Mouse (Mus musculus) large intestine, adult 2 months (tissue): ENCODE measurements around the gene Nop16. TPM values are rescaled to one million over a fixed set of nuclear protein-coding genes. Genes with fewer than 3 reads are reported as not detected.
"Not testable (repeated sequence)": the region's sequence is repeated elsewhere in the genome, so short reads cannot be mapped to it uniquely, and the experiment has no call there.

Experiments
- DNase-seq: peaks from one replicate; pipeline ENCODE4 v3.0.0-alpha.2; 2012; ENCODE audit warnings: low read depth, low spot score
- WGBS: fragments of 180-500 bp; shearing (Covaris S2); methylation state at CpG from one replicate; pipeline ENCODE4 v1.1.7; 2018; 5-methylcytosine and 5-hydroxymethylcytosine counted together
- polyA plus RNA-seq: library from polyadenylated mRNA; depleted of rRNA; stranded (reverse); fragments of >200 nt; gene quantifications from 2 replicates; pipeline ENCODE4 v1.2.3, GENCODE M21; 2012; rRNA removed

Gene Nop16
- polyA plus RNA-seq = 10.2 and 12.2 TPM in 2 replicates

DNA sequence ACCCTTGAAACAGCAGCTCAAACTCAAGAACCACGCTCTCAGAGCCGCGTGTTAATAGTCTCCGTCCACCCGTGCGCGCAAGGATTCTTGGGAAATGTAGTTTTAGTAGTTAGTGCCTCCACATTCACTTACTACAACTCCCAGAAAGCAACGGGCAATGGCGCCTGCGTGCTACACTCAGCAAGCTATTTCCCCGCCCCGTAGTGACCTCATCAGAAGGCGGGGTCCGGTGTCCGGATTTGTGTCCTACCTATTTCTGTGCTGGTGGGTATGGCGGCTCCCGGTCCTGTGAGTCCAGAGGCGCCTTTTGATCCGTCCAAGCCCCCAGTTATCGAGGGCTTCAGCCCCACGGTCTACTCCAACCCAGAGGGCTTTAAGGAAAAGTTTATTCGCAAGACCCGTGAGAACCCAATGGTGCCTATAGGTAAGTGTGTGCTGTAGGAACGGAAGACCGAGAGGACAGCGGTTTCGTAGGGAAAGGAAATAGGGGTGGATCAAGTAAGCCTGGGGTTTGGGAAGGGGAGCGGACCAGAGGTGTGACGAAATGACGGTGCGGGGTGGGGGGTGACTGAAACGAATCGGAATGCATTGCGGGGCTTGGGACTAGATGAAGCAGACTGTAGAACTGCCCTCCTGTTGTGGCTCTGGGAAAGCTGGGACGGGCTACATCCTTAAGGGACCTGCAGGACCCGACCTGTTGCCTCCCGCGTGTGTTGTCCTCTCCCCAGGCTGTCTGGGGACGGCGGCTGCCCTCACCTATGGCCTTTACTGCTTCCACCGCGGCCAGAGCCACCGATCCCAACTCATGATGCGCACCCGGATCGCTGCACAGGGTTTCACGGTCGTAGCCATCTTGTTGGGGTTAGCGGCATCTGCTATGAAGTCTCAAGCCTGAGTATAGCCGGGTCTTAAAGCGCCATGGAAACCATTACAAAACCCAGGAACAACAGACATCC lies at the start of gene Nop16, which contains the start of gene Higd2a:
Nop16 (minus strand) TSS at position 95 of the 956 bp plus-strand sequence.
Higd2a (plus strand) TSS at position 212 of the 956 bp plus-strand sequence.
- peak; percentile 99 for DNase-seq
- WGBS = under 1% methylated on average over 51 of the region's 51 CpGs

DNA sequence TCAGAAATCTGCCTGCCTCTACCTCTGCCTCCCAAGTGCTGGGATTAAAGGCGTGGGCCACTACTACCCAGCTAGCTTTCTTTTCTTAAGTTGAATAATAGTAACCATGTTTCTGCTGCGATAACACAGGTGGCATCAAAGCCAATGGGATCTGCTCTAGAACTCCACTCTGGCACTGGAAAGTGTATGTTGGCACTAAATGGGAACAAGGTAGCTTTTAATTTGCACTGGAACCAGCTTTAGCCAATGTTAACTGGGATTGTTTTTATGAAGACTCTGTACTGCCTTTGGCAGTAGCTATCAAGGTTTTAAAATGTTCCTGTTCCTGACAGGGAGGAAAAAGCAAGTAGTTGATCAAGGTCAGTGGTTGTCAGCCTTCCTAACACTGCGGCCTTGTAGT lies 45.1 kb upstream of the Nop16 start:
- DNase-seq = no peak
- WGBS = 94% methylated on average over 3 of the region's 3 CpGs

DNA sequence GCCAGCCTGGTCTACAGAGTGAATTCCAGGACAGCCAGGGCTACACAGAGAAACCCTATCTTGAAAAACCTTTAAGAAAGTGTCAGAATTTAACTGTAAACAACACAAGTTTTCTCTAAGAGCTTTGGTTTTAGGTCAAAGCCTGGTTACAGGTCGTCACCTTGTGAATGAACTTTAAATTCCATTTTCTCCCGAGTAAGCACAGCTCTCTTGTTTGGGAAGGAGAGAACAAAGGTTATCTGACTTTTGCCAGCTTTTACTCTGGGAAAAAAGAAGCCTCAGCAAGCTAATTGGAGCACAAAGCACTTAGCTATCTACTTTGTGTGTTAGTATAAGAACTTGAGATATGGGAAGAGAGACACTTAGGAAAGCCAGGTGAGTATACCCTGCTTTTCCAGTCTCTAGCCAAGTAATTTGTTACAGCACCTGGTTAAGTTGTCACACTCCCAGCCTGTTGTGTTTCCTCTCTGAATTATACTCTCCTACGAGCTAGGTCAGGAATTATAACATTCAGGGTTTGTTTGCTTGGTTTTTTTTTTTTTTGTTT lies 42.9 kb upstream of the Nop16 start:
- WGBS = 41% methylated on average over 3 of the region's 3 CpGs
- DNase-seq = no peak

DNA sequence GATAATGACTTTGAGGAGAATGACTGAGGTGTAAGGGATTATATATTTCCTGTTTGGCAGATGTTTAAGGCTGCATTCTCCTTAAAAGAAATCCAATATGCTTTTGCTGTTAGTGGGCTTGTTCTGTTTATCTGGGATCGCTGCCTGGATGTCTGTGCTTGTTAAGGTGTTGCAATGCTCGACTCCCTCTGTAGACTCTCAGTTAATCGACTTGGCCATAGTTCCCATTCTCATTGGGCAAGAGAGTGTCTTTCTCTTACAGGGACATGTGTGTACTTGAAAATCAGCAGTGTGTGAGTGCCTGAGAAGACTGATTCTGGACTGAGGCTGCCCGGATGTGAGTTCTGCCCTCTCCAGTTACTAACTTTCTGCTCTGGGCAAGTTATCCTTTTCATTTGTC lies 39.2 kb upstream of the Nop16 start:
- no peak for DNase-seq

DNA sequence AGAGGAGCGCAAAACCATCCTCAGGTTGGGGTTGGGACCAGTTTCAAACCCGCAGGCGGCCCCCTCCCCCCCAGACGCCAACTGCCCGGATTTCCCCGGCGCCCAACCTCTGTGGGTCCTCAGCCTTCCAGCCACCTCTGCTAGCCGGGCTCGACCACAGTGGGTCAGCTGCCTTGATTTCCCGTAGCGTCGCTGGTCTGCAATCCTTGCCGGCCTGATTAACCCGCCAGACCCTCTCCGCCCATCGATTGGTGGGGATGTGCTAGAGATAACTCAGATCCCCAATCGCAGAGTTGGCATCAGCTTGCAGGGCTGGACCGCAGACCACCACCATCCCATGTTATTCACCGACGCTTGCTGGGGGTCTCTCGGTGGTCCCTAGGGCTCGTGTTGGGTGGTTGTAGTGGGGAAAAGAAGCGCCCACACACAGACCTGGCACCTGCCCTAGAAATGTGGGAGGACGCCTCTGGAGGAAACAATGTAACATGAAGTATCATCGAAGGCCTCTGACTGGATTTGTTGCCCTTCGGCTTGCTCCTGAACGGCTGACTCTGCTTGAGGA lies 32.2 kb upstream of the Nop16 start:
- no peak for DNase-seq
- under 1% methylated on average over 27 of the region's 27 CpGs for WGBS

More for the DNA sequence above, 39.2 kb upstream of the Nop16 start:
- 17% methylated on average over 4 of the region's 4 CpGs for WGBS

DNA sequence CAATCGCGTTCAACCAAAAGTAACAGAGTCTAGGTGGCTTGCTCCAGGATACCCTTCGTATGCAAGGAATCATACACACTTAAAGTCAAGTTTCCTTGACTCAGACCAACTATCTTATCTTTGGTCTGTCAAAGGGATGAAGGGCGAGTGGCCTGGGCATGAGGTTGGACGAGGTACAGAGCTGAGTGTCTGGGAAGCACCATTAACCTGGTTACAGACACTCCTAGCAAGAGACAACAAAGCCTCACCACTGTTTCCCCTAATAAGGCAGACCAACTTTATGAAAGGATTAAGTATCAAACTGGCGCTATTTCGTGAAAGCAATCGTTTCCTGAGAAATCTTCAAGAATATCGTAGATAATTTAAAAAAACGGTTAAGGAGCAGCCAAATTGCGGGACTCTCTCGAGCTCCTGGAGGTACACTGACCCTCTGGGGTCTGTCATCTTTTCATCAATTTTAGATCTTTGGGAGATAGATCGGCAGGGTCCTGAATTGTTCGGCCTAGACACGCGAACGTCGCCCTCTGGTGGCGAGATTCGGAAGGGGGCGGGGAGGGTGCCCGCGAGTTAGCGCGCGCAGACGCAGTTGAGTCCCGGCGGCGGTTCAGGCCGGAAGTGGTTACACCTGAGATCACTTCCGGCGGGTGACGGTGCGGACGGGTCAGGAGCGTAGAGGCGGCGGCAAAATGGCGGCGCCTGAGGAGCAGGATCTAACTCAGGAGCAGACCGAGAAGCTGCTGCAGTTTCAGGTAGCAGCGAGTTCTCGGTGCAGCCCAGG lies 31.5 kb upstream of the Nop16 start, which contains the start of gene Faf2:
Faf2 (plus strand) TSS at position 630 of the 778 bp plus-strand sequence.
- 12% methylated on average over 44 of the region's 44 CpGs for WGBS
- peak; percentile 86 for DNase-seq

DNA sequence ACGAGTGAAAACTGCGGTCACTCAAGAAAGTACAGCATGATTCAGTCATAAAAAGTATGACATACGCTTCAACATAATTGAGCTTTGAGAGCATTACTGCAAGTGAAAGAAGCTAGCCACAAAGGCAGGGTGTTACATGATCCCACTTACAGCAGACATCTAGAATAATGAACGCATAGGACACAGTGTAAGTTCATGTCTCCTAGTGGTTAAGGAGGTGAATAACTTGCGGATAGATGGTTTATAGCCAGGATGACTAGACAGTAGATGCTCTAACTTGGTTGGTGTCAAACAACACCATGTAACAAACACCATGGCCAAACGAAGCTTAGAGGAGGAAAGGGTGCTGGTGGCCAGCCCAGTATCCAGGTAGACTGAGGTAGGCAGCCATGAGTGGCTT lies 27.1 kb upstream of the Nop16 start:
- DNase-seq = no peak
- 60% methylated on average over 6 of the region's 6 CpGs for WGBS

DNA sequence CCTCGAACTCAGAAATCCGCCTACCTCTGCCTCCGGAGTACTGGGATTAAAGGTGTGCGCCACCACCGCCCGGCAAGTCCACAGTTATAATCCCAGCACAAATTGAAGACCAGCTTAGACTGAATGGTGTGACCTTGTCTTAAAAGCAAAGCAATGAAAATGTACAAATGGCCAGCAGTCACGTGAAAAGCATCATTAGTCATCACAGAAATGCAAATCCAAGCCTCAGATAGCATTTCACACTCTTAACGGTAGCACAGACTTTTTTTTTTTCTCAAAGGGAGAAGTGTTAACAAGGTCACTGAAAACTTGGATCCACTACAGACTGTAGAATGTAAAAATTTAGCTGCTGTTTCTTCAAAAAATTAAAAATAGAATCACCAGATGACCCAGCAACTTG lies 26.4 kb upstream of the Nop16 start:
- DNase-seq = no peak
- WGBS = 81% methylated on average over 8 of the region's 8 CpGs

DNA sequence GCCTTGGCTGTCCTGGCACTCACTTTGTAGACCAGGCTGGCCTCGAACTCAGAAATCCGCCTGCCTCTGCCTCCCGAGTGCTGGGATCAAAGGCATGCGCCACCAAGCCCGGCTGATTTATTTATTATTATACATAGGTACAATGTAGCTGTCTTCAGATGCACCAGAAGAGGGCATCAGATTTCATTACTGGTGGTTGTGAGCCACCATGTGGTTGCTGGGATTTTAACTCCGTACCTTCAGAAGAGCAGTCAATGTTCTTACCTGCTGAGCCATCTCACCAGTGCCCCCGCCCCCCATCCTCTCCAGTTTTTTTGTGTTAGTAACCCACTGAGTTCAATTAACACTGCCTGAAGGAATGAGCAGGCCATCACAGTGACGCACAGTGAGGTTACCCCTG lies 23.3 kb upstream of the Nop16 start:
- WGBS = 74% methylated on average over 8 of the region's 8 CpGs
- DNase-seq = not testable (repeated sequence)

DNA sequence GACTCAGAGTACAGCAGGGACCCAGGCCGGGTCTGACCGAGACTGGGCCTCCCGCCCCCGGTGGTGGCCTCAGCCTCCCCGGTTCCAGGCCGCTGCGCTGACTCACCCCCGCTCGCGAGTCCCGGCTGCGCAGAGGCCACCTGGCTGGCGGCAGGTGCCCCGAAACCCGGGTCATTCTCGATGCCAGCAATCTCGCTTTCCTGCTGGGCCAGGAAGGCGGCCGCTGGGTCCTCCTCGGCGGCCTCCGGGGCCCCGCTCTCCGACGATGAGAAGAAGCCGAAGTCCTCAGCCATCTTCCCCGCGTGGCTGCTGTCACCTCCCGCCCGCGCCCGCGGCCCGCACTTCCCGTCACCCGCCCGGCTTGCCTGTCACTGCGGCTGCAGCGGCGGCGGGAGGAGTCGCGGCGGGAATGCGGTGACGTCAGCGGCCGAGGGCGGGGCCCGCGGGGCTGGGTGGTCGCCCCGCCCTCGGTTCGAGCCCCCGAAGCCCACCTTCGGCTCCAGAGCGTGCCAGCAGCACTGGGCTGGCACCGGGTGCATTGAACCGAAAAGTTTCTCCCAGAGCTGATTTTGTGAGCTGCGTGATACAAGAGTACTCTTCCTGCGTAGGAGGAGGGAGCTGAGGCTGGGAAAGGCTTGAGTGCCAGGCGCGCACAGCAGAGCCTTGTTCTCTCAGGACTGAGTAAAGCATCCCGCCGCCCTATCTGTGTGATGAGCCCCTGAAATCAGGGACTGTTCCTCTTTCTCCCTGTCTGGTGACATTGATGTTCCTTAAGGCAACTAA lies 21.3 kb upstream of the Nop16 start, which contains the start of gene Cltb:
Cltb (minus strand) TSS at position 373 of the 783 bp plus-strand sequence.
- WGBS = under 1% methylated on average over 66 of the region's 66 CpGs
- no peak for DNase-seq

DNA sequence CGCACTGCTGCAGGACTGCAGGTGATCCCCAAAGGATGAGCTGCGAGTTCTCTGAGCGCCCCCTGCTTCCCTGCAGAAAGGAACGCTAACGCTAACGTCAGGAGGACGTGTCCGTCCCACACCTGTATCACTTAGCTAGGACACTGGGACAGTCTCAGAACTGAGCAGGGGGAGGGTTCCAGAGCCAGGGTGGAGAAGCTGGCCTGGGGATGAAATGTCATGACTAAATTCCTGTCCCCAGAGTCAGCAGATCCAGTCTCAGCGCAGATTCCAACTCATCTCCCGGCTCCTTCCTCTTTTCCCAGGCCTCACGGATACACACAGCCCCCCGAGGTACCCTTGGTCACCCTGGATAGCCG lies 20.7 kb upstream of the Nop16 start:
- WGBS = 8% methylated on average over 13 of the region's 13 CpGs
- DNase-seq = no peak

DNA sequence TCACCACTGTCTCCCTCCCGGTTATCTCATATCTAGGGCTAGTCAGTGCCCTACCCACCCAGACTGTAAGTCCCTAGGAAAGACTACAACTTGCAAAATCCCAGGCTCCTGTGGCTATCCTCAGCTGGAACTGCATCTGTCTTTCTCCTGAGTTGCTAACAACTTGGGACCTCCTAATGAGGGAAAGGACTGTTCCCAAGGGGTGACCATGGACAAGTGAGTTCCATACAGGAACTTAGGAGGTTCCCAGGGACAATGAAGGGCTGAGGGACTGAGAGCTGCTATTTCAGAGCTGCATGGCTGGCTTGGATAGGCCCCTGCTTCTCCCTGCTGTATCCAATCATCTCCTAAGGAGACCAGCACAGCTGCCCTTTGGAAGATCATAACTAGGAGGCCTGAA lies 19.4 kb upstream of the Nop16 start:
- WGBS = 20% methylated on average over 1 of the region's 1 CpGs
- DNase-seq = no peak

DNA sequence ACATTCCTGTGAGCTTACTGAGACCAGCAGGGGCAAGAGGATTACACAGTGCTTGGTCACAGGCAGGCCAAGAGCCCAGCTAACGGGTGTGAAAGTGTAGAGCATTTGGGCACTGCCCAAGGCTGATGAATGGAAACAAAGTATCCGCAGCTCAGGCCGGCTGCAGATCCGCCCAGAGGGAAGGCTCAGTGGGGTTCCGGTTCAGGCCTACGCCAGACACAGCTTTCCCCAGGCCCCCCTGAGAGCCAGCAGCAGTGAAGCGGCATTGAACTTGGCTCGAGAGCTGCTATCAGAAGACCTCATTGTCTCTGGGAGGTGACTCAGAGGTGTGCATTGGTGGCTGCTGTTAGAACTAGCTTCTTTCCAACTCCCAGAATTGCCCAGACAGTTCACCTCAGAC lies 18.8 kb upstream of the Nop16 start:
- WGBS = 27% methylated on average over 8 of the region's 8 CpGs
- no peak for DNase-seq

DNA sequence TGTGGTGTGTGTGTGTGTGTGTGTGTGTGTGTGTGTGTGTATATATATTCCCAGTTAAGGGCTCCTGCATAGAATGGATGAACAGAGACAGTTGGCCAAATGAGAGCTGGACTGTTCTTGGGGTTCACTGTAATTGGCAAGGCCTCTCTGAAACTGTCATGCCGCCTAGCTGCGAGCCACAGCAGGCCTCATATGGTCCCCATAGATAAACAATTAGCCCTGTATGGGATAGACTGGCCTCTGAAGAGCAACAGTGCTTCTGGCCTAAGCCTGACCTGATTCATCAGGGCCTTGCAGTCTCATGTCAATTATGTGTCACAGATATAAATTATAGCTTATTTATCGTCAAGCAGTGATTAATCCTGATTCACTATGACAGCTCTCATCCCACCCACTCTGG lies 18.1 kb upstream of the Nop16 start:
- DNase-seq = no peak
- 60% methylated on average over 3 of the region's 3 CpGs for WGBS

DNA sequence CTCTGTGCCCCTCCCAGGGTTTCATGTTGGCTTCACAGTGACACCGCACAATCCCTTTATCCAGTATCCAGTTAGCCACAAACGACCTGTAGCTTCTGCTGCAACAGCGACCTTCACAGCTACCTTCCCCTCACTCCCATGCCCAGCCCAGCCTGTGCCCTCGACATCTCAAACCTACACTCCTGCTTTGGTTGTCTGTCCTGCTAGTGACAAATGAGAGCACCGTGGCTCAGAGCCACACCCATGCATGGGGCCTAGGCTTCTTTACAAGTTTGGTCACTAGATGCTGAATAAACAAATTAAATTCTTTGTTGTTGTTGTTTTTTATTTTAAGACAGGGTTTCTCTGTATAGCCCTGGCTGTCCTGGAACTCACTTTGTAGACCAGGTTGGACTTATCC lies 17.3 kb upstream of the Nop16 start:
- WGBS = 46% methylated on average over 5 of the region's 5 CpGs
- no peak for DNase-seq

DNA sequence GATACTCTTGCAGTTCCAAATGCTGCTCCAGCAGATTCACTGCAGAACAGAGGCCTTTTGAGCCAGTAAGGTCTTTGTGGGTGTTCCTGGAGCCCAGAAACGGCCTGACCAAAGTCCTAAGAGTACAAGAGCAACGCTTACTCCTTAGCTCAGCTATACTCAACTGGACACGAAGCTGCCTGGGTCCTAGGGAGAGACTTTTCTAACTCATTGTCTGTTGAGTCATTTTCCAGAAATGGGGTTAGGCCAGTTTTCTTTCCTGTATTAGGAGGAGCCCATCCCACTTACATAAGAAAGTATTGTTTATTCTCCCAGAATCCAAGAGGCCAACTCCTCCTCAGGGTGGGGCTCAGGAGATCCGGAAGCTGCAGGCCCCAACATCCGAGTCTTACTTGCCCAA lies 15.5 kb upstream of the Nop16 start:
- WGBS = 28% methylated on average over 5 of the region's 5 CpGs
- DNase-seq = no peak

DNA sequence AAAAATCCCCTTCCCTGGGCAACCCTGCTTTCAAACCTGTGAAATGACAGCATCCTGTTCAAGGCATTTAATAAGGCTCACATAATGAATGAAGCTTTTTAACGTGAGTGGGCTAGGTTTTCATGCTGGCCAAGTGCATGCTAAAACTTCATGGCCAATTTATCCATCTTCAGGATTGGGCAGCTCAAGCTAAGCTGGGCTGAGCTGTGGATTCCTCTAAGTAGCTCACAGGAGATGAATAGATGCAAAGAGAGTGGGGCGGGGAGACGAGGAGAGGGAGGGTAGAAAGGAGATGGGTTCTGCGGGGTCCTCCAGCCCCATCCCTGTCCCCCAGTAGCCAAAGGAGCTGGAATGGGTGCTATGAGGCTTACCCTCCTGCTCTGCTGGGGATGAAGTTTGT lies 14.3 kb upstream of the Nop16 start:
- DNase-seq = no peak
- WGBS = 75% methylated on average over 4 of the region's 4 CpGs

DNA sequence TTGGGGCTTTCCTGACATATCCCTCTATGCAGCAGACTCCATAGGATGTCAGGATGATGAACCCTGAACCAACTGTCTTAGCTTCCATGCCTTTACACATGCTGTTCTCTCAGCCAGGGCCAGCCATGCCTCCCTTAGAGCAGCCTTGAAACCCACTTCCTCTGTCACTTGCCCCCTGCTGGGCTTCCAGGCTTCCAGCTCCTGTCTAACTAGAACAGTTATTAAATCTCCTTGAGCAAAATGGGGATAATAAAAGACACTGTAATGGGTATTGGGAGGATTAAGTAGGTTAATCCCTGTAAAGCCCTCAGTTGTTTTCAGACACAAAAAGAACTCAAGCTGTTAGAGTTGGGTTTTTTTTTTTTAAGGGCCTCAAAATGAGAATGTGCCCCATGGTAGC lies 13.6 kb upstream of the Nop16 start:
- no peak for DNase-seq

DNA sequence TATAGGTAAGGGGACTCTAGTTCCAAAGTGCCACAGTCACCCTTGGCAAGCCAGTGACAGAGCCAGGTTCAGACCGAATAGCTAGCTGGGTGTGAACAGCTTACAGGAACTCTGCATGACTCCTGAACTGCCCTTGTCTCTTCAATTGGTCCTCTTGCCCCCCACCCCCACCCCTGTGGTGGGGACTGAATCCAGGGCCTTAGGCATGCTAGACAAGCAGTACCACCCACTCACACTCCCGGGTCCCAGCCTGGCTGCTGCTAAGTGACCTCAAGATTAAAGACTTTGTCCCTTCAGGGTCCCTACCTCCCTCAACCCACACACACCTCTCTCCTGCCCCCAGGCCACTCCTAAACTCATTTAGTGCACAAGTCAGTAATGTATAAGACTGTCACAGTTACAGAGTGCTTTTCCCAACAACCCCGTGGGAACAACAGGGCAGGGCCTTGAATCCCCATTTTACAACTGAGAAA lies 12.8 kb upstream of the Nop16 start:
- WGBS = 17% methylated on average over 3 of the region's 3 CpGs
- DNase-seq = no peak
